Mouse (Mus musculus) CD8-positive naive resting alpha-beta T cell, adult 2 months (primary cell): ENCODE data around the gene Atp8b3.
A peak's percentile ranks its signal among the peaks of the same experiment; 100 is the strongest.

ENCODE experiments used
- DNase-seq, 2 experiments: peaks; one replicate each; pipeline ENCODE4 v3.0.0; 2022; ENCODE audit warnings: low read depth in 2 of 2, low spot score in 2 of 2

Gene Atp8b3

DNA sequence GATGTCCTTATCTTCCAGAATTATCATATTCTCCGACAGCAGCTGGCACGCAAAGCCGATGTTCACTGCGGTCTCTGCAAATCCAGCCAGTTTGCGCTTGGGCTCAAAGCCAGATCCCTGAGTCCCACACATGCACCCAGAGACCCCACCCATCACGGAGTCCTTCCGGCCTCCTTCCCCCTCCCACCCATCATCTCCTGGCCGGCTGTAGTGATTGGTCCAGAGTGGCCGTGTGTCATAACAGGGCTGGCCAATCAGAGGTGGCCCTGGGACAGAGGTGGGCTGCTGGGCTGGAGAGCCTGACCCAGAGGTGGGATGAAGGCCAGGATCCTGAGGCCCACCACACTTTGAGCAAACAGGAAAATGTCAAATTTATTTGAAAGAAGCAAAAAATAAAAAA lies 12.8 kb downstream of the Atp8b3 start:
- no peak for DNase-seq

GRCm38 (mm10) chr10:80523299-80523698 lies 15.6 kb downstream of the Atp8b3 start:
- DNase-seq, result peak in 1 of 2 experiments; percentile 37

GRCm38 (mm10) chr10:80519287-80519686 lies 19.6 kb downstream of the Atp8b3 start:
- DNase-seq, result no peak

DNA sequence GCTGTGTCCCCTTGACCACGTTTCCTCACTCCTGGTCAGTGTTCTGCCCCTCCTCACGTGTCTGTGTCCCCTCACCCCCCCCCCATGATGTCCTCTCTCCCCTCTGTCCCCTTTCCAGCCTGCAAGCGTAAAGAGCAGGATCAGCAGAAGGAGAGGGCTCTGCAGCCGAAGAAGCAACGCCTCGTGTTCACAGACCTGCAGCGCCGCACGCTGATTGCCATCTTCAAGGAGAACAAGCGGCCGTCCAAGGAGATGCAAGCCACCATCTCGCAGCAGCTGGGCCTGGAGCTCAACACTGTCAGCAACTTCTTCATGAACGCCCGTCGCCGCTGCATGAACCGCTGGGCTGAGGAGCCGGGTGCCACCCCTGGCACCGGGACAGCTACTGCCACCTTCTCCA lies 25.2 kb downstream of the Atp8b3 start:
- no peak for DNase-seq

DNA sequence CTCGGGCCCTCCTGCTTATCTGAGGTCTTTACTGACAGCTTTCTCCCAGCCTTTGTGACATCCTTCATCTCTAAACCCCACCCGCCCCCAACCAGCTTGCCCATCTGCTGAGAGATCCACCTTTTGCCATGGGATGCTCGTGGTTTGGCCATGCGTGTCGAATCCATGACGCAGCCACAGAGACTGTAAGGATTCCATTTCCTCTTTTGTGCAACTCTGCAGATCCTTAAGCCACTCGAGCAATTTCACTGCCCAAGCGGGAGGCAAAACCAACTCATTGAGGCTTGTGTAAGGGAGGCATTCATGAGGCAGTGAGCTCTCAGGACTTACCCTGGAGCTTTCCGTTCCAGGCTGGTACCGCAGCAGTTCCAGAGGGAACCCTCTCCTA lies 28.7 kb downstream of the Atp8b3 start:
- no peak for DNase-seq

DNA sequence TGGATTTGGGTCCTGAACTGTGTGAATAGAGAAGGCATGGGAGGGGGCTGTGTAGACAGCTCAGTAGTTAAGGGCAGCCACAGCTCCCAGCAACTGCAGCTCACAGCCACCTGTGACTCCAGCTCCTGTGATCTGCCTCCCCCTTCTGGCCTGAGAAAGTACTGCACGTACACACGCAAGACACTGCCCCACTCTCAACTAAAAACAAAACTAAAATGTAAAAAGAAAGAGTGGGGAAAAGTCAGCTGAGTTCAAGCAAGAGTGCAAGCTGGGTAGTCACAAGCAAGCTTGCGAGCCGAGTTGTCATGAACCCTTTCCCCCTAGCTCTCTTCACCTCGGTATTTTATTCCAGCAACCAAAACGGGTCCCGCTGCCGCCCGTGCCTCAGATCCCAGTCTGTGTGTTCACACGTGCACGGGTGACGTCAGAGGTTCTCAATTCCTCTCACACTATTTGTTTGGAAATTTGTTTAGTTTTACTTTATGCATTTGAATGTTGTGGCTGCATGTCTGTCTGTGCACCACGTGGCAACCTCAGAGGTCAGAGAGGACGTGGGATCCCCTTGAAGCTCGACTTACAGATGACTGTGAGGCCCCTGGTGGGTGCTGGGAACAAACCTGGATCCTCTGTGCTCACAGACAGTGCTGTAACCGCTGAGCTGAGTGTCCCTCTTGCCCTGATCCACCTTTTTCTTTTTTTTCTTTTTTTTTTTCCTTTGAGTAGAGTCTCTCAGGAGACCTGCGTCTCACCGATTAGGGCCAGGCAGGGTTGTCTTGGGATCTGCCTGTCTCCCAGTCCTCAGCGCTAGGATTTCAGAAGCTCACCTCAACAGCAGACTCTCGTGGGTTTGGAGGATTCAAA lies 29.3 kb downstream of the Atp8b3 start:
- peak; percentile 79 to 91 for DNase-seq

DNA sequence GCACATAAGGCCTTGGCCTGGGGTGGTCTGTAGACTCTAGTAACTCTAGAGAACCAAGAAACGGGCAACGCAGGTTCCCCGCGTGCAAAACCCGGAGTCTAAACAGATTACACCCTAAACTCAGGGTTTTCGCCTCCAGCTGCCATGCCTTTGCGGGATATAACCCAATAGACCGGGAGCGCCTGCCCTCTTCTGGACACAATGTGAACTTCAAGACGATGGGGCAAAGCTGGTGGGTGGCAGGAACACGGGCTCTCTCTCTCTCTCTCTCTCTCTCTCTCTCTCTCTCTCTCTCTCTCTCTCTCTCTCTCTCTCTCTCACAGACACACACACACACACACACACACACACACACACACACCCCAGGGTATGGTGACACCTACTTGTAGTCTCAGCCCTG lies 32.7 kb downstream of the Atp8b3 start:
- peak; percentile 54 to 71 for DNase-seq

DNA sequence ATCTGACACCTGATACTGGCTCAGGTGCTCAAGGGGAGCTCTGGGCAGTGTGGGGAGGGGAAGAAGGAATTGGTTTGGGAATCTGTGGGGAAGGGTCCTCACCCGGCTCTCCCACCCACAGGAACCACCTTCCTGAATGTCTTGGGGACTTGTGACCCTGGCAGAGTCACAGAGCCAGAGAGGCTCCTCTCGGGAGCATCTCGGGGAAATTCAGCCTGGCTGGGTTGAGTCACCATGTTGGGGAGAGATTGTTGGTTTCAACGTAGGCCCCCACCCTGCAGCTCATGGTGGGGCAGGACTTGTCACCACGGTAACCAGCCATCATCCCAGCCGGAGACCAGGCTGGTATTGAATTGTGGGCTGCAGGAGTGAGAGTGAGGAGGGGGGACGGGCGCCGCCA lies 34.2 kb downstream of the Atp8b3 start:
- DNase-seq, result no peak

DNA sequence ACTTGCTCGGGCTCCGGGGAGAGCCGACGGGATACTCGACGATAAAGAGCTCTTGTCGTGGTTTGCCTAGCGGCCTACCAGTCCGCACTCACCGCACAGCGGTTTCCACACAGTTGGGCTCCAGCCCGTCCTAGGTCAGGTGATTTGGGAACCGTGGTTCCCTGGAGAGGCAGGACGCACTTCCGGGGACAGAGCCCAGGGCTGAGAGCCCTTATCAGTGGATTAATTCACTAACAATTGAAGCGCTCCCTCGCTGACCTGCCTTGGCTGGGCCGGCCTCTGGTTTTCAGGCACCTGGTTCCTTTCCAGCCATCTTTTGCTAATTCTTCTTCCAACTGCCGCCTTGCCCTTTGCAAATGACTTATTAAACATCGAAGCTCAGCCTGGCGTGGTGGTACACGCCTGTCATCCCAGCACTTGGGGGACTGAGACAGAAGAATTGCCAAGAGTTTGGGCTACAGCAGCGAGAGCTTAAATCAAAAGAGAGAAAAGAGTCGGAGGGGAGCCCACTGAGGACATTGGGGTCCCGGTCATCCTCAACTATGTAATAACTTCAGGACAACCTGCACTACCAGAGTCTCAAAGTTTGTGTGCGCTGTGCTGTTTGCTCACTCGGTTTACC lies 35.2 kb downstream of the Atp8b3 start:
- DNase-seq, result no peak

DNA sequence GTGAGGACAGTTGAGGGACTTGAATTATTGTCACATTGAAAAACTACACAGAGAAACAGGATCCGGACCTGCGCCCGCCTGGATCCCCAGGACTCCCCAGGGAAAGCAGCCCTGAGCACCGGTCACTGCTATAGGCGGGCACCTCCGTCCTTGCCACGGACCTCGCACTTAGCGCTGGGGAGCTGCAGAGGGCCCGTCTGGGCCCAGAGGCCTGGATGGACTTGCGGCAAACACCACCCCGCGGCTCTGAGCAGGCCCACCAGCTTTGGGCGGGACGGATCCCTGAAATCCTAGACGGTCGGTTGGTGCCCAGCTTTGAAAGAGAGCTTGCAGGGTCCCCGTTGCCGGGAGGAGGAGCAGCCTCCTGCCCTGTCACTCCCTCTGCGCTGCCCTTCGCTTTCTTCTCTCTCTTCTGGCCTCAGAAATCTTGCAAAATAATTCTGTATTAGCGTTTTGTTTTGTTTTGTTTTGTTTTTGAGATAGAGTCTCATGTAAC lies 36.1 kb downstream of the Atp8b3 start:
- no peak for DNase-seq

DNA sequence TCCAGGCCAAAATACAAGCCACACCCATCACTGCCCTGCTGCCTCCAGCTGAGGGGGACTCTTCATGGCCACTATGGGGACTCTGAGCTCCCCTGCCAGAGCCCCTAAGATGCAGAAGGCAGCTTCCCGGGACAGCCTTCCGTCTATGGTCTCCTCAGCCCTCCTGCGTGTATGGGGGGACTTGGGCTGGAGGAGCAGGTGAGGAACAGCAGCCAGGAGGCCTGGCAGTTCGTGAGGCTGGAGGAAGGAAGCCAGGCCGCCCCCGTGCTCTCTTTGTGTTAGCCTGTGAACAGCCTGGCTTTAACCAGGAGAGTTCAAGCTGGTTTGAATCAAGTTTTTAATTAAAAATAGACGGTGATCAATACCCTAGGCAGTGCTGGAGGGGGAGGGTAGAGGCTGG lies 36.6 kb downstream of the Atp8b3 start:
- no peak for DNase-seq

- no peak for DNase-seq
Measured at GRCm38 (mm10) chr10:80496421-80496820, 42.5 kb downstream of the Atp8b3 start.

DNA sequence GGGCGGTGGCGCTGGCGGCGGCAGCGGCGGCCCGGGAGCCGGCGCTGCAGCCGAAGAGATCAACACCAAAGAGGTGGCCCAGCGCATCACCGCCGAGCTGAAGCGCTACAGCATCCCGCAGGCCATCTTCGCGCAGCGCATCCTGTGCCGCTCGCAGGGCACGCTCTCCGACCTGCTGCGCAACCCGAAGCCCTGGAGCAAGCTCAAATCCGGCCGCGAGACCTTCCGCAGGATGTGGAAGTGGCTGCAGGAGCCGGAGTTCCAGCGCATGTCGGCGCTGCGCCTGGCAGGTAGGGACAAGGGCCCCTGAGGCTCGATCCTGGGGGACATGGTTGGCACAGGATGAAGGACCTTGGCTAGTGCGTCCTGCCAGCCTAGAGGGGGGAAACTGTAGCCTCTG lies 43.0 kb downstream of the Atp8b3 start:
- DNase-seq, result no peak

- peak; percentile 21 to 43 for DNase-seq
Measured at GRCm38 (mm10) chr10:80494732-80495131, 44.2 kb downstream of the Atp8b3 start, which contains the start of gene Onecut3. Gene Onecut3 (plus strand): TSS chr10:80494835.

GRCm38 (mm10) chr10:80490051-80490450 lies 48.9 kb downstream of the Atp8b3 start:
- no peak for DNase-seq

DNA sequence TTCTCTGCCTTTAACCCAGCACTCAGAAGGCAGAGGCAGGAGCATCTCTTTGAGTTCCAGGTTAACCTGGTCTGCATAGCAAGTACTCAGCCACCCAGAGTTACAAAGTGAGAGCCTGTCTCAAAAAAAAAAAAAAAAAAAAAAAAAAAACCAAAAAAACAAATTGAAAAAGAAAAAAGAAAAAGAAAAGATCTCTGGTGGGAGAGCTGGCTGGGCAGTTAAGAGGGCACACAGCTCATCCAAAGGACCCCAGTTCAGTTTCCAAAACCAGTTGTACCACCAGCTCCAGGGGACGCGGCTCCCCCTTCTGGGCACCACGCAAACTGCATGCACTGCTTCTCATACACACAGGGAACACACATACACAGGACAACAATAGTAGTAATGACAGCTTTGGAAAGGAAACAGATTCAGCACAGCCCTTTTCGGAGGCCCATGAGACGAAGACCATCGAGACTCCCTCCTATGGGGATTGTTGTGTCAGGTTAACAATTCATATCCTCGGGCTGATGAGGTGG lies 52.0 kb downstream of the Atp8b3 start:
- no peak for DNase-seq

- no peak for DNase-seq
Measured at GRCm38 (mm10) chr10:80481002-80481401, 57.9 kb downstream of the Atp8b3 start.

DNA sequence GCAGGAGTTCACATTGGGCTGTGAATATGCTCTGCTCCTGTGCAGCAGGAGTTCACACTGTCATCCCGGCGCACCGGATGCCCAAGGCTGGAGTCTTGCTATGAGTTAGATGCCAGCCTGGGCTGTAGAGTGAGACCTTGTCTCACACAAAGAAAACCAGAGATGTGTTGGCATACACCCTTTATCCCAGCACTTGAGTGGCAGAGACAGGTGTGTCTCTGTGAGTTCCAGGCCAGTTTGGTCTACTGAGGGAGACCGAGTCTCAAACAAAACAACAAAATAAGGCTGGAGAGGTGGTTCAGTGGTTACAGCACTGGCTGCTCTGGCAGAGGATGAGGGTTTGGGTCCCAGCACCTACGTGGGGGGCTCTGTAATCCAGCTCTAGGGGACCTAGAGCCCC lies 60.4 kb downstream of the Atp8b3 start:
- DNase-seq, result no peak

DNA sequence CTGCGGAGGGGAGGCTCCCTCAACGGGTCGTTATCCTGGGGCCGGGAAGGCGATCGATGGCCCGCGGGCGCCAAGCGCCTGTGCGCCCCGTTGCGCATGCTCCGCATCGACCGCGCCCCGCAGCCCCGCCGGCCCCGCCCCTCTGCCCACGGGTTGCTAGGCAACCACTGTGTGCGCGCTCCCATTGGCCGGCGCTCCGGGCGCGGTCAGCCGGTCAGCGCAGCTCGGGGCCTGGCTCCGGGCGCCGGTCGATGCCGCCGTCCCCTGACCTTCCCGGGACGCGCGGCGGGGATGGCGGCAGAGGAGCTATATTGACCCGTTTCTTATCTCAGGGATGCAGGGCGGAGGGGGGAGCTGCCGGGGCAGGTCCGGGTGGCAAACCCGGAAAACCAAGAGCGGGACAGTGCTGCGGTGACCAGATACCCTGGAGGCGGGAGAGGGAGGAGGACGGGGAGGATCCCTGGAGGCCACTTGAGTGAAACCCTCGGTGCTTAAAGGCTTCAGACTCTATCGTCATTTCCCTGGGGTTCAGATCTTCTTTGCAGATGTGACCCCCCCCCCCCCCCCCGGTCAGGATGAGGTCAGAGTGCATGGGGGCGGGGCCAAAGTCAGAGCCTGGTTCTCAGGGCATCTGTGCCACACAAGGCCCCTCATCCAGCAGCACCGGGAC lies 63.5 kb downstream of the Atp8b3 start:
- peak; percentile 60 to 76 for DNase-seq
